Mouse (Mus musculus): ENCODE data around the gene Pqlc2. TPM values are rescaled to one million over a fixed set of nuclear protein-coding genes. Genes with fewer than 3 reads are reported as not detected.

Pqlc2 gene
- polyA plus RNA-seq, 1 experiment from 2014 or later, result 16.5 TPM

DNA sequence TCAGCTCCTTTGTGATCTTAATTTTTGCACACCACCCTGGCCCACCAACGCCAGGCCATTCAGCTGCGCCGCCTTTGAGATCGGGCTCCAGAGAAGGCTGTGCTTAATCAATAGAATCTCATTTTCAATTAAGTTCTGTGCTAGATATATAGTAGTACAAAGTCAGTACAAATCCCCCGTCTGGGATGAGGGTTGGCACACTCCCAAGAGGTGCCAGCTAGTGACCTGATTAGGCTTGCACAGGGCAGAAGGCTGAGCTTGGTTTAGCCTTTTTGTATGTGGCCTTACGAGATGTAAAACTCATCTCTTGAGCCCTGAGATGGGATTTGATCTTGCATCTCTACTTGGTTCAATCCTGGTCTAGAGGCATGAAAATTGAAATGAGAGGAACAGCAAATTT is 47.5 kb downstream of the Pqlc2 start:
- WGBS, result 81% methylated on average over 6 of the region's 6 CpGs
- ATAC-seq (ENCODE audit: insufficient number of reproducible peaks, low FRiP score, low TSS enrichment, low read depth), result no peak
- H3K4me3 ChIP-seq (replicated peaks), result no peak overlapping the region
- H3K36me3 ChIP-seq, result peaks cover 45% of the 10 kb centered on the region
- H3K27ac ChIP-seq (replicated peaks), result no peak overlapping the region
- H3K4me2 ChIP-seq (replicated peaks), result no peak overlapping the region
- no peaks in the 10 kb centered on the region for H3K9me3 ChIP-seq (replicated peaks)
- H3K9ac ChIP-seq, result no peak overlapping the region
- H3K27me3 ChIP-seq, result no peaks in the 10 kb centered on the region
- H3K4me1 ChIP-seq, result peaks cover 67% of the 10 kb centered on the region

GRCm38 (mm10) chr4:139259302-139259871 is 51.1 kb downstream of the Pqlc2 start:
- H3K9me3 ChIP-seq (replicated peaks), result no peaks in the 10 kb centered on the region
- WGBS, result 29% methylated on average over 11 of the region's 11 CpGs
- H3K9ac ChIP-seq, result no peak overlapping the region

GRCm38 (mm10) chr4:139258621-139259301 is 51.7 kb downstream of the Pqlc2 start:
- H3K27ac ChIP-seq (replicated peaks), result peak overlapping the region; percentile 92
- H3K4me1 ChIP-seq, result peaks cover 66% of the 10 kb centered on the region
- H3K27me3 ChIP-seq, result no peaks in the 10 kb centered on the region
- H3K4me3 ChIP-seq (replicated peaks), result no peak overlapping the region
- 40% methylated on average over 6 of the region's 6 CpGs for WGBS
- peak; percentile 32 for ATAC-seq (ENCODE audit: insufficient number of reproducible peaks, low FRiP score, low TSS enrichment, low read depth)
- no peaks in the 10 kb centered on the region for H3K9me3 ChIP-seq (replicated peaks)
- H3K4me2 ChIP-seq (replicated peaks), result no peak overlapping the region
- no peak overlapping the region for H3K9ac ChIP-seq
- H3K36me3 ChIP-seq, result peaks cover 41% of the 10 kb centered on the region

More at GRCm38 (mm10) chr4:139259302-139259871, 51.1 kb downstream of the Pqlc2 start:
- H3K4me1 ChIP-seq, result peaks cover 61% of the 10 kb centered on the region
- no peak overlapping the region for H3K4me3 ChIP-seq (replicated peaks)
- peak overlapping the region; percentile 92 for H3K27ac ChIP-seq (replicated peaks)
- H3K27me3 ChIP-seq, result no peaks in the 10 kb centered on the region
- no peak overlapping the region for H3K4me2 ChIP-seq (replicated peaks)
- ATAC-seq (ENCODE audit: insufficient number of reproducible peaks, low FRiP score, low TSS enrichment, low read depth), result peak; percentile 60
- H3K36me3 ChIP-seq, result peaks cover 46% of the 10 kb centered on the region

GRCm38 (mm10) chr4:139256708-139257107 is 53.8 kb downstream of the Pqlc2 start:
- Histone ChIP-seq H3K27ac (replicated peaks) (peak overlapping the region; percentile 92), H3K9ac (no peak overlapping the region), H3K27me3 (no peaks in the 10 kb centered on the region), H3K4me3 (replicated peaks) (no peak overlapping the region), H3K9me3 (replicated peaks) (no peaks in the 10 kb centered on the region), H3K4me2 (replicated peaks) (no peak overlapping the region), H3K36me3 (peaks cover 20% of the 10 kb centered on the region), H3K4me1 (peaks cover 85% of the 10 kb centered on the region)
- no peak for ATAC-seq (ENCODE audit: insufficient number of reproducible peaks, low FRiP score, low TSS enrichment, low read depth)
- WGBS, result 44% methylated on average over 8 of the region's 8 CpGs

DNA sequence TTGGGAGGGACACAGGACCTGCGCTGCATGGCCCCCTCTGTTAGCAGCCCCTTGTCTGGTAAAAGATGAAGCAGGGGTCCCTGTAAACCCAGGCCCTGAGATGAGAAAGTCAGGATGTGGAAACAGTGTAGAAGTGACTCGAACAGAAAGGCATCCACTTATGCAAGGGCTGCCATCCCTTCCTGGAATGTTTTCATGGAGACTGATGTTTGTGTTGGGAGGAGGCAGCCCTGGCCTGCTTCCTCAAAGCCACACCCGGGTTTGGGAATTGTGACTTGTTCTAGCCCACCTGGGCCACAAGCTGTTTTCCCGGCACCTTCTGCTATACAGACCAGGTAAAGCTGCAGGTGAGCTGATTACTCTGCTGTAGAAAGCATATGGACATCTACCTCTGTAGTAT is 54.4 kb downstream of the Pqlc2 start:
- Histone ChIP-seq H3K4me1 (peaks cover 86% of the 10 kb centered on the region), H3K9ac (no peak overlapping the region), H3K4me2 (replicated peaks) (no peak overlapping the region), H3K36me3 (peaks cover 18% of the 10 kb centered on the region), H3K4me3 (replicated peaks) (no peak overlapping the region), H3K9me3 (replicated peaks) (no peaks in the 10 kb centered on the region), H3K27me3 (no peaks in the 10 kb centered on the region), H3K27ac (replicated peaks) (no peak overlapping the region; the same call in 1 of the 2 replicates)
- 75% methylated on average over 4 of the region's 4 CpGs for WGBS
- ATAC-seq (ENCODE audit: insufficient number of reproducible peaks, low FRiP score, low TSS enrichment, low read depth), result no peak

DNA sequence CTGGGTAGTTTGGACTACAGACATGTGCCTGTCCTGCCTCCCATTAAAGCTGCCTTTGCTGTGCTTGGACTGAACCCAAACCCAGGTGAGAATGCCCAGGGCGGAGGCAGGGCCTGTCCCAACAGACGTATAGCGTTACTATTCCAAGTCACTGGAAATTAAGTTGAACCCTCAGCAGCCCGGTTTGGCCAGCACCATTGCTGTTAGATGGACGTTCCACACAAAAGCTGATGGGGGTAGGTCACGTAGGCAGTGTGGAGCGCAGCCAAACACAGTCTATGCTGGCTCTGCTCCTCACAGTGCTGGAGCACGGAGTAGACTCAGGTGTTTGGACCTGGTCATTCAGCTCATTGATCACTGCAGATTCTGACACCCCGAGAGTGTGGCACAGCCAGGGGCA is 57.3 kb downstream of the Pqlc2 start:
- H3K4me1 ChIP-seq, result peaks cover 90% of the 10 kb centered on the region
- H3K36me3 ChIP-seq, result peaks cover 16% of the 10 kb centered on the region
- H3K4me3 ChIP-seq (replicated peaks), result no peak overlapping the region
- WGBS, result 71% methylated on average over 9 of the region's 9 CpGs
- no peaks in the 10 kb centered on the region for H3K9me3 ChIP-seq (replicated peaks)
- H3K4me2 ChIP-seq (replicated peaks), result no peak overlapping the region
- no peak overlapping the region for H3K9ac ChIP-seq
- 0 out of 2 replicates have a peak overlapping the region, but pooled peaks have one; percentile 4 for H3K27ac ChIP-seq (replicated peaks)
- no peaks in the 10 kb centered on the region for H3K27me3 ChIP-seq
- ATAC-seq (ENCODE audit: insufficient number of reproducible peaks, low FRiP score, low TSS enrichment, low read depth), result no peak; the same call in 1 of the 2 replicates

- peak; percentile 44 for ATAC-seq (ENCODE audit: insufficient number of reproducible peaks, low FRiP score, low TSS enrichment, low read depth)
- 27% methylated on average over 22 of the region's 22 CpGs for WGBS
These were observed 58.3 kb downstream of the Pqlc2 start for GRCm38 (mm10) chr4:139252051-139252760.

GRCm38 (mm10) chr4:139250886-139251285 is 59.6 kb downstream of the Pqlc2 start:
- Histone ChIP-seq H3K4me2 (replicated peaks) (no peak overlapping the region), H3K4me3 (replicated peaks) (no peak overlapping the region), H3K9ac (no peak overlapping the region), H3K9me3 (replicated peaks) (no peaks in the 10 kb centered on the region), H3K36me3 (no peaks in the 10 kb centered on the region), H3K27ac (replicated peaks) (peak overlapping the region; percentile 81), H3K4me1 (peaks cover 86% of the 10 kb centered on the region), H3K27me3 (no peaks in the 10 kb centered on the region)
- WGBS, result 55% methylated on average over 8 of the region's 8 CpGs
- ATAC-seq (ENCODE audit: insufficient number of reproducible peaks, low FRiP score, low TSS enrichment, low read depth), result no peak

More at GRCm38 (mm10) chr4:139252051-139252760, 58.3 kb downstream of the Pqlc2 start:
- no peaks in the 10 kb centered on the region for H3K27me3 ChIP-seq
- H3K4me1 ChIP-seq, result peaks cover 86% of the 10 kb centered on the region
- H3K4me3 ChIP-seq (replicated peaks), result no peak overlapping the region
- H3K9ac ChIP-seq, result no peak overlapping the region
- H3K27ac ChIP-seq (replicated peaks), result peak overlapping the region; percentile 81
- H3K4me2 ChIP-seq (replicated peaks), result peak overlapping the region; percentile 19; the same call in 1 of the 2 replicates
- H3K9me3 ChIP-seq (replicated peaks), result no peaks in the 10 kb centered on the region
- H3K36me3 ChIP-seq, result peaks cover 6% of the 10 kb centered on the region

DNA sequence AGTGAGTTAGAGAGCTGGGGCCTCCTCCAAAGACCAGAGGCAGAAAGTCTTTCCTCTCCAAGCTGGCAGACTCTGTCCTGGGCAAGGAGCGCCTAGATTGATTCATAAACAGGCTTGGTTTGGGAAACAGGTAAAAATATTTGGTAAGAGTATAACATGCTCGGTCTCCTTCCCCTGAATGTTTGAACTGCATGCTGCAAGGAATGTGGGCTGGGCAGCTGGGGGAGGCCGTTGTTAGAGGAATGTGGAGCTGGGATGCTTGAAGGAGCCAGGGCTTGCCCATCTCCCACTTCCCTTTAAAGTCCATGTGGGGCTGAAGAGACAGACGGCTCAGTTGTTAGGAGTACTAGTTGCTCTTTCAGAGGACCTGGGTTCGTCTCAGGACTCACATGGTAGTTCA is 60.5 kb downstream of the Pqlc2 start:
- no peak; the same call in 1 of the 2 replicates for ATAC-seq (ENCODE audit: insufficient number of reproducible peaks, low FRiP score, low TSS enrichment, low read depth)
- H3K9ac ChIP-seq, result no peak overlapping the region
- 26% methylated on average over 5 of the region's 5 CpGs for WGBS
- no peaks in the 10 kb centered on the region for H3K36me3 ChIP-seq
- no peaks in the 10 kb centered on the region for H3K9me3 ChIP-seq (replicated peaks)
- peak overlapping the region; percentile 81 for H3K27ac ChIP-seq (replicated peaks)
- H3K4me3 ChIP-seq (replicated peaks), result no peak overlapping the region
- H3K27me3 ChIP-seq, result no peaks in the 10 kb centered on the region
- H3K4me1 ChIP-seq, result peaks cover 87% of the 10 kb centered on the region
- H3K4me2 ChIP-seq (replicated peaks), result no peak overlapping the region

DNA sequence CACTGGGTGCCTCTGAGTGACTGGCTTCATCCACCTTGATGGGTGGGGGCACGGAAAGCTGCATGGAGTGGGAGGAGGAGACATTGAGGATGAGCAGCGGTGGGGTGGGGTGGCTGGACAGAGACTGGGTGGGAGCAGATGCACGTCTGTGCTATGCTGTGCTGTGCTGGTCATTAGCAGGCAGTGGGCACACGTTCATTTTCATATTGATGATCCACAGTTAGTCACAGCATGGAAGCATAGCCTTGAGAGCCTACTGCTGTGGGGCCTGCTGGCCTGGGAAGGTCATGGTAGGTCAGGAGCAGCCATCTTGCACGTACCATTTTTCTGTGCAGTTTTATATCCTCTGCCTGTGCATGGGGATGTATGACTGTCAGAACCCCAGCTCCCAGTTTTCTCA is 61.8 kb downstream of the Pqlc2 start:
- peaks cover 91% of the 10 kb centered on the region for H3K4me1 ChIP-seq
- WGBS, result 71% methylated on average over 5 of the region's 5 CpGs
- ATAC-seq (ENCODE audit: insufficient number of reproducible peaks, low FRiP score, low TSS enrichment, low read depth), result no peak
- H3K4me3 ChIP-seq (replicated peaks), result no peak overlapping the region
- H3K4me2 ChIP-seq (replicated peaks), result no peak overlapping the region
- no peak overlapping the region for H3K9ac ChIP-seq
- no peaks in the 10 kb centered on the region for H3K27me3 ChIP-seq
- no peaks in the 10 kb centered on the region for H3K9me3 ChIP-seq (replicated peaks)
- H3K36me3 ChIP-seq, result no peaks in the 10 kb centered on the region
- H3K27ac ChIP-seq (replicated peaks), result 0 out of 2 replicates have a peak overlapping the region, but pooled peaks have one; percentile 81

DNA sequence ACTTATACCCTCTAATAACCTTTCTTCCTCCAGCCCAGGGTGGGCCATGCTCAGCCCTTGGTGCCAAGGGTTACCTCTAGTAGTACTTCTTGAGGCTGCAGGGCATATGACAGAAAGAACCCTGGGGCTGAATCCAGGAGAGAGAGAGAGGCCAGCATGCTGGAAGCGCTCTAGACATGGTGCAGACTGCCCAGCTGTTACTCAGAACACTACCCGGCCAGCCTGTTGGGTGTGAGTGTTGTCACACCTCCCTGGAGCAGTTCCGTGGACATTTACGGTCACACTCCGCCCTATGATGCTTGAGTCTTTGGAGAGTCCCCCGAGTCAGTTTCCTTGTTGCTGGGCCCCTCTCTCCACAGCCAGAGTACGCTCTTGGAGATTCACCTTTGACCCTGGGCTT is 62.5 kb downstream of the Pqlc2 start:
- Histone ChIP-seq H3K4me1 (peaks cover 89% of the 10 kb centered on the region), H3K36me3 (no peaks in the 10 kb centered on the region), H3K27ac (replicated peaks) (no peak overlapping the region), H3K9me3 (replicated peaks) (no peaks in the 10 kb centered on the region), H3K4me2 (replicated peaks) (no peak overlapping the region), H3K27me3 (no peaks in the 10 kb centered on the region), H3K4me3 (replicated peaks) (no peak overlapping the region), H3K9ac (no peak overlapping the region)
- ATAC-seq (ENCODE audit: insufficient number of reproducible peaks, low FRiP score, low TSS enrichment, low read depth), result no peak
- WGBS, result 73% methylated on average over 7 of the region's 7 CpGs

Data from embryonic facial prominence, embryonic 15.5 days (tissue).